Mouse (Mus musculus): ENCODE data around the gene Sult1b1. TPM values are rescaled to one million over a fixed set of nuclear protein-coding genes. Genes with fewer than 3 reads are reported as not detected.

The Sult1b1 gene
- total and polyA plus RNA-seq, 3 experiments, result not detected

DNA sequence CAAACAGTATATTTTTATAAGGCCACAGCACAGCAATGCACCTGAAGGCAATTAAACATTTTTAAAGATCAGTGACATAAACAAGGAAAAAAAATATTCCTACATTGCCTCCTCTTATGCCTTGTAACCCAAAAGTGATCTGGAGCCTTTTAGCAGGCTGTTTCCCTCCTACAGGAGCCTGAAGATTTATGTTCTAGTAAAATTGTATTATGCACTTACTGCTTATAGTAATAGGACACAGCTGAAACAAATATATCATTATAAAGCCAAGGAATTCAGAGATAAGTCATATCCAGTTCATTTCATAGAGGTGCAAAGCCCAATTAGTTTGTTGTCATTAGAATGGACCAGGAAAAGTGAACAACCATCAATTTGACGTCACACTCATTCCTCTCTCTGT lies 36.2 kb upstream of the Sult1b1 start:
- TF ChIP-seq MAFK (IDR thresholded peaks at IDR 0.05; ENCODE audit: insufficient replicate concordance, low read length) (no peak), CHD1 (IDR thresholded peaks at IDR 0.05; ENCODE audit: low read depth, low read length) (no peak), ZKSCAN1 (IDR thresholded peaks at IDR 0.05; ENCODE audit: borderline replicate concordance, low read depth, low read length) (no peak), ETS1 (conservative IDR thresholded peaks at IDR 0.05; ENCODE audit: low read depth, low read length) (no peak), GABPA (IDR thresholded peaks at IDR 0.05; ENCODE audit: insufficient replicate concordance, low read depth, low read length) (no peak), MAX (IDR thresholded peaks at IDR 0.05; ENCODE audit: low read length) (no peak), RAD21 (IDR thresholded peaks at IDR 0.05; ENCODE audit: low read depth, low read length) (no peak), NRF1 (IDR thresholded peaks at IDR 0.05; ENCODE audit: low read depth, low read length) (no peak), JUND (conservative IDR thresholded peaks at IDR 0.05; ENCODE audit: low read depth, low read length) (no peak), BHLHE40 (IDR thresholded peaks at IDR 0.05; ENCODE audit: low read depth, low read length) (no peak), SMC3 (IDR thresholded peaks at IDR 0.05; ENCODE audit: low read depth, low read length) (no peak), POLR2A (IDR thresholded peaks at IDR 0.05; ENCODE audit: low read depth, low read length) (no peak), MEF2A (IDR thresholded peaks at IDR 0.05; ENCODE audit: borderline replicate concordance, low read depth, low read length) (no peak), UBTF (IDR thresholded peaks at IDR 0.05; ENCODE audit: low read depth, low read length) (no peak), TBP (conservative IDR thresholded peaks at IDR 0.05; ENCODE audit: low read depth, low read length) (no peak), MXI1 (IDR thresholded peaks at IDR 0.05; ENCODE audit: low read depth, low read length) (no peak), EP300 (IDR thresholded peaks at IDR 0.05; ENCODE audit: low read length) (no peak), CHD2 (IDR thresholded peaks at IDR 0.05; ENCODE audit: low read length) (no peak), E2F4 (IDR thresholded peaks at IDR 0.05; ENCODE audit: insufficient replicate concordance, low read depth, low read length) (no peak), ZC3H11A (IDR thresholded peaks at IDR 0.05; ENCODE audit: low read depth, low read length) (no peak)
- no peak overlapping the region for H3K4me2 ChIP-seq (ENCODE audit: insufficient read depth, low read depth, poor library complexity, severe bottlenecking)
- H3K27me3 ChIP-seq (replicated peaks), result no peaks in the 10 kb centered on the region
- H3K27ac ChIP-seq (ENCODE audit: insufficient read depth, low read depth), result no peak overlapping the region
- in situ Hi-C loops (cut with MboI; ENCODE audit: low pct_ligation_motif_present, low pct_unique_long_range_greater_than_20kb, low sequenced_read_pairs) (no loop called here), dilution Hi-C loops (cut with MboI; ENCODE audit: extremely low pct_ligation_motif_present, extremely low pct_unique_long_range_greater_than_20kb, low sequenced_read_pairs) (no loop called here)
- no peaks in the 10 kb centered on the region for H3K79me2 ChIP-seq (replicated peaks; ENCODE audit: control insufficient read depth, extremely low read depth, insufficient read depth, poor library complexity, severe bottlenecking)
- H3K36me3 ChIP-seq (replicated peaks in 1 of 2; ENCODE audit: control insufficient read depth in 1 of 2, insufficient read depth in 1 of 2, low read length in 1 of 2), result no peaks in the 10 kb centered on the region
- H3K9me3 ChIP-seq (replicated peaks; ENCODE audit: low read length), result no peaks in the 10 kb centered on the region
- H3K4me1 ChIP-seq (ENCODE audit: control insufficient read depth in 1 of 2, insufficient read depth in 2 of 2), result no peaks in the 10 kb centered on the region
- DNase-seq (ENCODE audit: extremely low read depth), result no peak
- H3K9ac ChIP-seq (ENCODE audit: insufficient read depth, low read depth), result no peak overlapping the region
- H3K4me3 ChIP-seq (replicated peaks in 1 of 3; ENCODE audit: low read depth in 2 of 3, low read length in 2 of 3, poor library complexity in 1 of 3), result no peak overlapping the region

DNA sequence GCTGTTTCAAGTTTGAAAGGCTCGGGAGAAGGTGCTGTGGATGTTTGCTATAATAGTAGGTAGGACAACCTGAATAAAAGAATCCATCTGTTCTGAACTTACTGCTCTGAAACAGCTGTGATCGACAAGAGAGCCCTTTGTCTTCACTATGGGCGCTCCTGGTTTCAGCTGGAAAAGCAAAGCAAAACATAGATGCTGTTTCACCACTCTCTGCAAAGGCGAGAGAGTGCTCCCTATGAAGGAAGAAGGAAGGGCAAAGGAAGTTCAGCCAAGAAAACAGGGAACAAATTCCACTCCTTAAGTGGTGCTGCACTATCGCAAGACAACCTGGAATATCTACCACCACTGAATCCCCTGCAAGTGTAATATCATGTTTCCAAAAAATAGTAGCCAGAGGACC lies 35.5 kb upstream of the Sult1b1 start:
- Histone ChIP-seq H3K79me2 (replicated peaks; ENCODE audit: control insufficient read depth, extremely low read depth, insufficient read depth, poor library complexity, severe bottlenecking) (no peaks in the 10 kb centered on the region), H3K36me3 (replicated peaks in 1 of 2; ENCODE audit: control insufficient read depth in 1 of 2, insufficient read depth in 1 of 2, low read length in 1 of 2) (no peaks in the 10 kb centered on the region), H3K4me3 (replicated peaks in 1 of 3; ENCODE audit: low read depth in 2 of 3, low read length in 2 of 3, poor library complexity in 1 of 3) (no peak overlapping the region), H3K27ac (ENCODE audit: insufficient read depth, low read depth) (no peak overlapping the region), H3K4me1 (ENCODE audit: control insufficient read depth in 1 of 2, insufficient read depth in 2 of 2) (no peaks in the 10 kb centered on the region), H3K27me3 (replicated peaks) (no peaks in the 10 kb centered on the region), H3K4me2 (ENCODE audit: insufficient read depth, low read depth, poor library complexity, severe bottlenecking) (no peak overlapping the region), H3K9me3 (replicated peaks; ENCODE audit: low read length) (no peaks in the 10 kb centered on the region), H3K9ac (ENCODE audit: insufficient read depth, low read depth) (no peak overlapping the region)
- in situ Hi-C loops (cut with MboI; ENCODE audit: low pct_ligation_motif_present, low pct_unique_long_range_greater_than_20kb, low sequenced_read_pairs) (no loop called here), dilution Hi-C loops (cut with MboI; ENCODE audit: extremely low pct_ligation_motif_present, extremely low pct_unique_long_range_greater_than_20kb, low sequenced_read_pairs) (no loop called here)
- TF ChIP-seq MXI1 (IDR thresholded peaks at IDR 0.05; ENCODE audit: low read depth, low read length) (no peak), E2F4 (IDR thresholded peaks at IDR 0.05; ENCODE audit: insufficient replicate concordance, low read depth, low read length) (no peak), EP300 (IDR thresholded peaks at IDR 0.05; ENCODE audit: low read length) (no peak), ETS1 (conservative IDR thresholded peaks at IDR 0.05; ENCODE audit: low read depth, low read length) (no peak), USF1 (IDR thresholded peaks at IDR 0.05; ENCODE audit: low read depth, low read length) (no peak), NRF1 (IDR thresholded peaks at IDR 0.05; ENCODE audit: low read depth, low read length) (no peak), HCFC1 (IDR thresholded peaks at IDR 0.05; ENCODE audit: low read depth, low read length) (no peak), PAX5 (IDR thresholded peaks at IDR 0.05; ENCODE audit: low read length) (no peak), ELF1 (IDR thresholded peaks at IDR 0.05; ENCODE audit: low read depth, low read length) (no peak), CHD1 (IDR thresholded peaks at IDR 0.05; ENCODE audit: low read depth, low read length) (no peak), JUND (conservative IDR thresholded peaks at IDR 0.05; ENCODE audit: low read depth, low read length) (no peak), KAT2A (IDR thresholded peaks at IDR 0.05; ENCODE audit: insufficient replicate concordance, low read length) (no peak)
- no peak for DNase-seq (ENCODE audit: extremely low read depth)
